Mouse (Mus musculus) myocyte (in vitro differentiated cells): ENCODE results near the gene Miga1.

Source experiments
- CEBPB ChIP-seq: IDR thresholded peaks from 2 replicates; pipeline ENCODE4 v1.6.1; 2011; ENCODE audit warnings: mild to moderate bottlenecking, moderate library complexity; ENCODE audit not compliant: poor library complexity, insufficient read depth, severe bottlenecking
- MAX ChIP-seq: IDR thresholded peaks from one replicate; pipeline ENCODE4 v1.6.1; 2011; ENCODE audit warnings: low read depth, mild to moderate bottlenecking, control low read depth
- MYOD1 ChIP-seq, 3 experiments: IDR thresholded peaks; one replicate each; pipeline ENCODE4 v1.6.1; 2011; ENCODE audit warnings: control low read depth in 2 of 3, low read depth in 2 of 3, mild to moderate bottlenecking in 2 of 3, moderate library complexity in 1 of 3; ENCODE audit not compliant: insufficient read length in 2 of 3, control insufficient read depth in 1 of 3
- POLR2A ChIP-seq: IDR thresholded peaks from one replicate; pipeline ENCODE4 v1.6.1; 2011; ENCODE audit warnings: low read depth, mild to moderate bottlenecking, control low read depth, moderate library complexity; ENCODE audit not compliant: insufficient read length
- POLR2AphosphoS2 ChIP-seq: IDR thresholded peaks from one replicate; pipeline ENCODE4 v1.6.1; 2011; ENCODE audit warnings: low read depth, control low read depth; ENCODE audit not compliant: insufficient read length
- SRF ChIP-seq: IDR thresholded peaks from one replicate; pipeline ENCODE4 v1.6.1; 2011; ENCODE audit warnings: low read depth; ENCODE audit not compliant: control insufficient read depth, insufficient read length
- TCF12 ChIP-seq: IDR thresholded peaks from one replicate; pipeline ENCODE4 v1.6.1; 2011; ENCODE audit warnings: mild to moderate bottlenecking, control low read depth; ENCODE audit not compliant: poor library complexity, insufficient read depth, severe bottlenecking
- USF1 ChIP-seq: IDR thresholded peaks from one replicate; pipeline ENCODE4 v1.6.1; 2011; ENCODE audit warnings: low read depth, mild to moderate bottlenecking, control low read depth, moderate library complexity

DNA sequence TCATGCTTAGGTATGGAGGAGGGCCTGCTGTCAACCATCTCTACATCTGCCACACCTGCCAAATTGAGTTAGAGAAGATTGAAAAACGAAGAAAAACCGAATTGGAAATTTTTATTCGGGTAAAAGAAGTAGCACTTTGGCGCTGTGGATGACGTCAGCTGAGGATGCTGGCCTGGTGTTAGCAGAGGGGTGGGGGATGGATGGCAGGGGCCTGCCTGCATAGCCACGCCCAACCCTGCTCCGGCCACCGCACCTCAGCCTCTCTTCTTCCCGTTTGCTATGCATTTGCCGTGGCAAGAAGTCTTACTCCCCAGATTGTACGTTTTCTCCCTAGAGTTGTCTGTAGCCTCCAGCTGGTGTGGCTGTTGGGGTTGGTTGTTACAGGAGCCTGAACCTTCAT, 43.9 kb upstream of the Miga1 start:
- TF ChIP-seq POLR2A: no peak
- no peak for TF ChIP-seq MYOD1 (IDR thresholded peaks at IDR 0.05; ENCODE audit: control insufficient read depth in 1 of 3, insufficient read length in 2 of 3, low read depth in 2 of 3)
- TF ChIP-seq CEBPB: no peak
- TF ChIP-seq SRF: no peak
- TF ChIP-seq POLR2AphosphoS2: peak; percentile 47
- no peak for TF ChIP-seq TCF12
- no peak for TF ChIP-seq MAX
- no peak for TF ChIP-seq USF1
